Mouse (Mus musculus): Measurements from ENCODE around the gene Lcp1. TPM values are rescaled to one million over a fixed set of nuclear protein-coding genes. Genes with fewer than 3 reads are reported as not detected.

Lcp1 gene
- polyA plus RNA-seq, 1 experiment from 2014 or later: 16.4 TPM

GRCm38 (mm10) chr14:75237096-75237495, 106.2 kb downstream of the Lcp1 start:
- no peak for ATAC-seq (ENCODE audit: low FRiP score)
- no peaks in the 10 kb centered on the region for H3K36me3 ChIP-seq (replicated peaks; ENCODE audit: control insufficient read depth, insufficient read depth)
- WGBS: 72% methylated on average over 8 of the region's 8 CpGs
- 0 out of 2 replicates have a peak overlapping the region, but pooled peaks have one; percentile 33 for H3K27ac ChIP-seq
- H3K4me3 ChIP-seq (replicated peaks; ENCODE audit: low read length): no peak overlapping the region
- H3K4me2 ChIP-seq (replicated peaks): no peak overlapping the region
- H3K27me3 ChIP-seq (ENCODE audit: control insufficient read depth, insufficient read depth, low read length): no peaks in the 10 kb centered on the region
- no peaks in the 10 kb centered on the region for H3K9me3 ChIP-seq (ENCODE audit: control insufficient read depth, low read length)
- peaks cover 11% of the 10 kb centered on the region; the same call in 1 of the 2 replicates for H3K4me1 ChIP-seq (replicated peaks; ENCODE audit: control insufficient read depth, insufficient read depth, low read length)
- H3K9ac ChIP-seq: no peak overlapping the region
- DNase-seq (ENCODE audit: low spot score): no peak

DNA sequence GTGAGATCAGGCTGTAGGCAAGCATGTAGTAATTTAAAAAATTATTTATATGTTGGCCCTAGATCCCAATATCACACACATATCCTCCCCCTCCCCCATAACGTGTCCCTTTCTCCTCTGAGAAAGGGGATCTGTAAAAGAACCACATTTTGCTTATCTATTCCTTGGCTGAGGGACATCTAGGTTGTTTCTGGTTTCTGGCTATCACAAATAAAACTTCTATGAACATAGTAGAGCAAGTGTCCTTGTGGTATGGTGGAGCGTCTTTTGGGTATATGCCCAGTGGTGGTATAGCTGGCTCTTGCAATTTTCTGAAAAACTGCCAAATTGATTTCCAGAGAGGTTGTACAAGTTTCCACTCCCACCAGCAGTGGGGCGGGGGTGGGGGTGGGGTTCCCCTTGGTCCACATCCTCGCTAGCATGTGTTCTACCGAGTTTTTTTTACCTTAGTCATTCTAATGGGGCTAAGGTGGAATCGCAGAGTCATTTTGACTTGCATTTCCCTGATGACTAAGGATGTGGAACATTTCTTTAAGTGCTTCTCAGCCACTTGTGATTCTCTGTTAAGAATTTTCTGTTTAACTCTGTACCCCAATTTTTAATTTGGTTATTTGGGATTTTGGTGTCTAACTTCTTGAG, 107.3 kb downstream of the Lcp1 start:
- ATAC-seq (ENCODE audit: low FRiP score): no peak
- DNase-seq (ENCODE audit: low spot score): no peak
- Histone ChIP-seq H3K36me3 (replicated peaks; ENCODE audit: control insufficient read depth, insufficient read depth) (no peaks in the 10 kb centered on the region), H3K27ac (no peak overlapping the region), H3K27me3 (ENCODE audit: control insufficient read depth, insufficient read depth, low read length) (no peaks in the 10 kb centered on the region), H3K4me3 (replicated peaks; ENCODE audit: low read length) (no peak overlapping the region), H3K4me2 (replicated peaks) (no peak overlapping the region), H3K9me3 (ENCODE audit: control insufficient read depth, low read length) (no peaks in the 10 kb centered on the region), H3K9ac (no peak overlapping the region), H3K4me1 (replicated peaks; ENCODE audit: control insufficient read depth, insufficient read depth, low read length) (peaks cover 11% of the 10 kb centered on the region; the same call in 1 of the 2 replicates)
- WGBS: 86% methylated on average over 6 of the region's 6 CpGs

DNA sequence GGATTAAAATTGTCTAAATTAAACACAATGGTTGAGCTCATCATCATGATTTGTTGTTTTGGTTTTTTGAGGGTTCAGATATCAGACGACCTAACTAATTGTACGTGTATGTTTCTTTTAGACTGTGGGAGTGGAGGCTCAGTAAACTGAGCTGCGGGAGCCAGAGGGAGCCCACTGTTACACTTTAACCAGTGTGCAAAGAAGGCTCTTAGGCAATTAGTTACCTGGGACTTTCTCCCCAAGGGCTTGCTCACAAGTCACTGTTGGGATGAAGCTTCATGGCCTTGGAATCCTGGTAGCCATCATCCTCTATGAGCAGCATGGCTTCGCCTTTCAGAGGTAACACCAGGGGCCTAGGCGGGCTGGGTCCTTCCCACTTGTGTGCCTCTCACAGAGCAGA, 111.2 kb downstream of the Lcp1 start, which contains the start of gene Cpb2:
Gene Cpb2 (plus strand): TSS at position 201 of the 400 bp plus-strand sequence.
- Histone ChIP-seq H3K36me3 (replicated peaks; ENCODE audit: control insufficient read depth, insufficient read depth) (no peaks in the 10 kb centered on the region), H3K27me3 (ENCODE audit: control insufficient read depth, insufficient read depth, low read length) (no peaks in the 10 kb centered on the region), H3K4me1 (replicated peaks; ENCODE audit: control insufficient read depth, insufficient read depth, low read length) (no peaks in the 10 kb centered on the region), H3K9ac (no peak within 1 kb of the TSS), H3K4me3 (replicated peaks; ENCODE audit: low read length) (no peak within 1 kb of the TSS), H3K9me3 (ENCODE audit: control insufficient read depth, low read length) (no peaks in the 10 kb centered on the region), H3K4me2 (replicated peaks) (no peak within 1 kb of the TSS), H3K27ac (no peak within 1 kb of the TSS)
- no peak for ATAC-seq (ENCODE audit: low FRiP score)
- 86% methylated on average over 5 of the region's 5 CpGs for WGBS
- no peak for DNase-seq (ENCODE audit: low spot score)

DNA sequence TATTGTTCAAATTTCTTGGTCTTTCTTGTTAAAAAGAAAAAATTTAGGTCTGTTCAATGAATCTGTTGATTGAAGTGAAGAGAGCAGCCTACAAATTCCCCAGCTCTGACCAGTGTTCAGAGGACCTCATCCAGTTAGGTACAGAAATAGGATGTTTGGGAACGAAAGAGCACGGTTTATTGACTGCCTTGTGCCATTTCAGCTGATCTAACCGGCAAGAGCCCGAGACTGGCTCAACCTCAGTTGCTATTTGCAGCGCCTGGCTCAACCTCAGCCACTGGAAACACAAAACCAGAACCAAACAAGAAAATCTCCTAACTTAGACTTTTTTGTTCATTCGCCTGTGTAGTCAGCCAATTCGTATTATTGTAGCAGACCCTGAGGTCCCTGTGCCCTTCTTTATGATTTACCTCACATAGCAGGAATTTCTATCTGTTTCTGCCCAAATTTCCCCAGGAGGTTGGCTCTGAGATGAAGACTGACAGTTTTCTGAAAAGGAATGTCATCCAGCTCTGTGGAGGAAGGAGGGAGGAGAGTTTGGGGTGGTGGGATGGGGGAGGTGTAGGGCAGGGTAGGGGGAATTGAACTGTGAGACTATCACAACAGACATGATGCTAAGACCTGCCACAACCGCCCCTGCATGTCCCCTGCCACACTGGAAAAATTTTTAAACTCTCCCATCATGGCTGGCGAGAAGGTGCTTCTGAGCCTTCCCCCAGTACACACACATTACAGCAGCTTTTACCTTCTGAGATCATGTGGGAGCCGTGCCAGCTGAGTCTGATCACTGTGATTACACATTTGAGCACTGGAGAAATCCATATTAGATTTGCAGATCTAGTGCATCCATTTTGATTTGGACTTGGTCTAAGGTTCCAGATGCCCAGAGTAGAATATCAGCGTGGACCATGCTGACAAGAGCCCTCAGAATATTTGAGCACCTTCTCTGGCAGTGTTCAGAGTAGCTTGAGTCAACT, 115.4 kb downstream of the Lcp1 start:
- H3K27me3 ChIP-seq (ENCODE audit: control insufficient read depth, insufficient read depth, low read length): no peaks in the 10 kb centered on the region
- no peaks in the 10 kb centered on the region for H3K9me3 ChIP-seq (ENCODE audit: control insufficient read depth, low read length)
- no peak overlapping the region for H3K4me3 ChIP-seq (replicated peaks; ENCODE audit: low read length)
- H3K36me3 ChIP-seq (replicated peaks; ENCODE audit: control insufficient read depth, insufficient read depth): no peaks in the 10 kb centered on the region
- H3K27ac ChIP-seq: no peak overlapping the region
- ATAC-seq (ENCODE audit: low FRiP score): no peak
- H3K4me1 ChIP-seq (replicated peaks; ENCODE audit: control insufficient read depth, insufficient read depth, low read length): no peaks in the 10 kb centered on the region
- H3K9ac ChIP-seq: no peak overlapping the region
- no peak for DNase-seq (ENCODE audit: low spot score)
- no peak overlapping the region for H3K4me2 ChIP-seq (replicated peaks)
- WGBS: 85% methylated on average over 11 of the region's 11 CpGs

- DNase-seq (ENCODE audit: low spot score): no peak
Observed at GRCm38 (mm10) chr14:75250432-75250831, 119.5 kb downstream of the Lcp1 start.

GRCm38 (mm10) chr14:75256521-75256920, 125.6 kb downstream of the Lcp1 start:
- H3K4me1 ChIP-seq (replicated peaks; ENCODE audit: control insufficient read depth, insufficient read depth, low read length): no peaks in the 10 kb centered on the region
- no peak overlapping the region for H3K4me3 ChIP-seq (replicated peaks; ENCODE audit: low read length)
- no peaks in the 10 kb centered on the region for H3K36me3 ChIP-seq (replicated peaks; ENCODE audit: control insufficient read depth, insufficient read depth)
- no peak overlapping the region for H3K4me2 ChIP-seq (replicated peaks)
- DNase-seq (ENCODE audit: low spot score): no peak
- H3K27ac ChIP-seq: no peak overlapping the region
- H3K9ac ChIP-seq: no peak overlapping the region
- WGBS: 51% methylated on average over 5 of the region's 5 CpGs
- no peaks in the 10 kb centered on the region for H3K9me3 ChIP-seq (ENCODE audit: control insufficient read depth, low read length)
- ATAC-seq (ENCODE audit: low FRiP score): no peak
- H3K27me3 ChIP-seq (ENCODE audit: control insufficient read depth, insufficient read depth, low read length): no peaks in the 10 kb centered on the region

More at GRCm38 (mm10) chr14:75250432-75250831, 119.5 kb downstream of the Lcp1 start:
- H3K36me3 ChIP-seq (replicated peaks; ENCODE audit: control insufficient read depth, insufficient read depth): no peaks in the 10 kb centered on the region
- no peaks in the 10 kb centered on the region for H3K4me1 ChIP-seq (replicated peaks; ENCODE audit: control insufficient read depth, insufficient read depth, low read length)
- no peak for ATAC-seq (ENCODE audit: low FRiP score)
- H3K27me3 ChIP-seq (ENCODE audit: control insufficient read depth, insufficient read depth, low read length): no peaks in the 10 kb centered on the region
- 95% methylated on average over 3 of the region's 3 CpGs for WGBS
- no peaks in the 10 kb centered on the region for H3K9me3 ChIP-seq (ENCODE audit: control insufficient read depth, low read length)
- no peak overlapping the region for H3K9ac ChIP-seq
- no peak overlapping the region for H3K27ac ChIP-seq
- no peak overlapping the region for H3K4me3 ChIP-seq (replicated peaks; ENCODE audit: low read length)
- H3K4me2 ChIP-seq (replicated peaks): no peak overlapping the region

- DNase-seq (ENCODE audit: low spot score) (no peak), ATAC-seq (ENCODE audit: low FRiP score) (no peak)
- H3K4me3 ChIP-seq (replicated peaks; ENCODE audit: low read length): no peak overlapping the region
- 88% methylated on average over 5 of the region's 5 CpGs for WGBS
- no peaks in the 10 kb centered on the region for H3K36me3 ChIP-seq (replicated peaks; ENCODE audit: control insufficient read depth, insufficient read depth)
- H3K27me3 ChIP-seq (ENCODE audit: control insufficient read depth, insufficient read depth, low read length): no peaks in the 10 kb centered on the region
- H3K4me1 ChIP-seq (replicated peaks; ENCODE audit: control insufficient read depth, insufficient read depth, low read length): no peaks in the 10 kb centered on the region
- no peak overlapping the region for H3K9ac ChIP-seq
- no peak overlapping the region for H3K27ac ChIP-seq
- H3K4me2 ChIP-seq (replicated peaks): no peak overlapping the region
- H3K9me3 ChIP-seq (ENCODE audit: control insufficient read depth, low read length): no peaks in the 10 kb centered on the region
Observed at GRCm38 (mm10) chr14:75269531-75269930, 138.6 kb downstream of the Lcp1 start.

GRCm38 (mm10) chr14:75279716-75280115, 148.8 kb downstream of the Lcp1 start:
- 89% methylated on average over 6 of the region's 6 CpGs for WGBS
- H3K27ac ChIP-seq: no peak overlapping the region
- H3K9me3 ChIP-seq (ENCODE audit: control insufficient read depth, low read length): no peaks in the 10 kb centered on the region
- ATAC-seq (ENCODE audit: low FRiP score): no peak
- H3K4me2 ChIP-seq (replicated peaks): no peak overlapping the region
- H3K36me3 ChIP-seq (replicated peaks; ENCODE audit: control insufficient read depth, insufficient read depth): no peaks in the 10 kb centered on the region
- H3K4me1 ChIP-seq (replicated peaks; ENCODE audit: control insufficient read depth, insufficient read depth, low read length): peaks cover 3% of the 10 kb centered on the region; the same call in 1 of the 2 replicates
- no peak overlapping the region for H3K9ac ChIP-seq
- H3K27me3 ChIP-seq (ENCODE audit: control insufficient read depth, insufficient read depth, low read length): no peaks in the 10 kb centered on the region
- no peak for DNase-seq (ENCODE audit: low spot score)
- no peak overlapping the region for H3K4me3 ChIP-seq (replicated peaks; ENCODE audit: low read length)

- no peaks in the 10 kb centered on the region for H3K9me3 ChIP-seq (ENCODE audit: control insufficient read depth, low read length)
- WGBS: 59% methylated on average over 5 of the region's 5 CpGs
- H3K4me3 ChIP-seq (replicated peaks; ENCODE audit: low read length): no peak overlapping the region
- peaks cover 10% of the 10 kb centered on the region for H3K4me1 ChIP-seq (replicated peaks; ENCODE audit: control insufficient read depth, insufficient read depth, low read length)
- no peak for DNase-seq (ENCODE audit: low spot score)
- H3K4me2 ChIP-seq (replicated peaks): no peak overlapping the region
- no peak overlapping the region for H3K27ac ChIP-seq
- no peaks in the 10 kb centered on the region for H3K36me3 ChIP-seq (replicated peaks; ENCODE audit: control insufficient read depth, insufficient read depth)
- H3K9ac ChIP-seq: no peak overlapping the region
- no peak for ATAC-seq (ENCODE audit: low FRiP score)
- H3K27me3 ChIP-seq (ENCODE audit: control insufficient read depth, insufficient read depth, low read length): no peaks in the 10 kb centered on the region
Observed at GRCm38 (mm10) chr14:75280406-75280805, 149.5 kb downstream of the Lcp1 start.

Data from hindbrain, embryonic 14.5 days (tissue).